Mouse (Mus musculus): ENCODE data around the gene Hes2. TPM values are rescaled to one million over a fixed set of nuclear protein-coding genes. Genes with fewer than 3 reads are reported as not detected.

The Hes2 gene
- polyA plus RNA-seq, 1 experiment from 2014 or later = not detected

GRCm38 (mm10) chr4:152192569-152192968 lies 33.9 kb downstream of the Hes2 start:
- H3K27ac ChIP-seq (ENCODE audit: low read depth, low read length) = no peak overlapping the region
- no peak for ATAC-seq (replicated peaks; ENCODE audit: low FRiP score)

DNA sequence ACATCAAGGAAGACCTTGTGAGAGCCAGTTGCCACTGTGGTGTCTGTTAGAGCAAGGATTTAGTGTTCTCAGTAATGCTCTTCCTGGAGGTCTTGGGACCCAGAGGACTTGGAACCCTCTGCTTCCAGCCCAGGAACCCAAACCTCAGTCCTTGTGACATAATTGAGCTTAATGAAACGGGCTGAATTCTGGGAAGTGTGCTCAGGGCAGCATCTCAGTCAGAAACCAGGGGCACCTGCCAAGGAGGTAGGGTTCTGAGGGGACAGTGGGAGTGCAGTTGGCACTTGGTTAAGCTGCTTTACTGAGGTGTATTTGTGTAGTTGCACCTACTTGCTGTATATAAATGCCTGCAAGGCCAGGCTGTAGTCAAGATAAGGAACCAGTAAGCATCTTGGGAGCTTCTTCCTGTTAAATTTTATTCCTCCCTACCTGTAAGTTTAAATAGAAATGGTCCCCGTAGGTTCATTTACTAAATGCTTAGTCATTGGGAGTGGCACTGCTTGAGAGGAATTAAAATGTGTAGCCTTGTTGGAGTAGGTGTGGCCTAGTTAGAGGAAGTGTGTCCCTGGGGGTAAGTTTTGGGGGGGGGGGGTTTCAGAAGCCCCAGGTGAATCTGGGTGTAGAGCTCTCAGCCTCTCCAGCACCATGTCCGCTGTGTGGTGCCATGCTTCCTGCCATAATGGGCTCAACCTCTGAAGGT lies 36.0 kb downstream of the Hes2 start:
- Histone ChIP-seq H3K36me3 (ENCODE audit: control insufficient read depth, insufficient read depth, low read length) (no peaks in the 10 kb centered on the region), H3K4me1 (replicated peaks; ENCODE audit: control insufficient read depth, insufficient read depth, low read length) (peaks cover 39% of the 10 kb centered on the region), H3K27me3 (replicated peaks; ENCODE audit: control insufficient read depth, insufficient read depth, low read length) (no peaks in the 10 kb centered on the region), H3K4me3 (ENCODE audit: low read depth, low read length) (no peak overlapping the region), H3K9ac (ENCODE audit: low read depth, low read length) (no peak overlapping the region), H3K27ac (ENCODE audit: low read depth, low read length) (peak overlapping the region; percentile 34; the same call in 1 of the 2 replicates), H3K9me3 (ENCODE audit: control insufficient read depth, low read length) (no peaks in the 10 kb centered on the region), H3K4me2 (no peak overlapping the region)
- DNase-seq (ENCODE audit: low spot score) (no peak), ATAC-seq (replicated peaks; ENCODE audit: low FRiP score) (0 out of 2 replicates have a peak, but pooled peaks have one; percentile 10)
- 67% methylated on average over 3 of the region's 3 CpGs for WGBS

More at GRCm38 (mm10) chr4:152192569-152192968, 33.9 kb downstream of the Hes2 start:
- Histone ChIP-seq H3K4me3 (ENCODE audit: low read depth, low read length) (no peak overlapping the region), H3K4me2 (no peak overlapping the region), H3K9me3 (ENCODE audit: control insufficient read depth, low read length) (no peaks in the 10 kb centered on the region), H3K36me3 (ENCODE audit: control insufficient read depth, insufficient read depth, low read length) (no peaks in the 10 kb centered on the region), H3K27me3 (replicated peaks; ENCODE audit: control insufficient read depth, insufficient read depth, low read length) (no peaks in the 10 kb centered on the region), H3K9ac (ENCODE audit: low read depth, low read length) (no peak overlapping the region), H3K4me1 (replicated peaks; ENCODE audit: control insufficient read depth, insufficient read depth, low read length) (peaks cover 38% of the 10 kb centered on the region)
- 82% methylated on average over 4 of the region's 4 CpGs for WGBS
- no peak for DNase-seq (ENCODE audit: low spot score)

GRCm38 (mm10) chr4:152196276-152196675 lies 37.6 kb downstream of the Hes2 start:
- 87% methylated on average over 8 of the region's 9 CpGs for WGBS

DNA sequence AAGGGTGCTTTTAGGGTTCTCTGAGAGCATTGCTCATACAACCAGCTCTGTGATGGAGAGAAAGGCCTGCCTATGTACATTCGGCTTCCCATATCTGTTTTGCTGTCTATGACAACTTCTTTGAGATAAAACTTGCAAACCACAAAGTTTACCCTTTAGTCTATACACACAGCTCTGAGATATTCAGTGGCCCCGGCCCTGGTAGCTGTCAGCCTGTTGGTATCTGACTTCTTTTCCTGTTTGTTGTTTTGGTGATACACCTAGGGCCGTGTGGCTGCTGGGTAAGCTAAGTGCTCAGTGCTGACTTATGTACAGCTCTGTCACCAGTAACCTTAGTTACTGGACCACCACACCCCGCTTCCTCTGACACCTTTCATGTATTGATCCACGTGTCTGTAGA lies 38.9 kb downstream of the Hes2 start:
- WGBS = 42% methylated on average over 5 of the region's 5 CpGs
- Histone ChIP-seq H3K27me3 (replicated peaks; ENCODE audit: control insufficient read depth, insufficient read depth, low read length) (no peaks in the 10 kb centered on the region), H3K36me3 (ENCODE audit: control insufficient read depth, insufficient read depth, low read length) (no peaks in the 10 kb centered on the region), H3K4me2 (no peak overlapping the region), H3K9me3 (ENCODE audit: control insufficient read depth, low read length) (no peaks in the 10 kb centered on the region), H3K4me3 (ENCODE audit: low read depth, low read length) (no peak overlapping the region), H3K9ac (ENCODE audit: low read depth, low read length) (no peak overlapping the region), H3K4me1 (replicated peaks; ENCODE audit: control insufficient read depth, insufficient read depth, low read length) (peaks cover 38% of the 10 kb centered on the region), H3K27ac (ENCODE audit: low read depth, low read length) (no peak overlapping the region)
- DNase-seq (ENCODE audit: low spot score) (no peak), ATAC-seq (replicated peaks; ENCODE audit: low FRiP score) (peak; percentile 62)

More at GRCm38 (mm10) chr4:152196276-152196675, 37.6 kb downstream of the Hes2 start:
- Histone ChIP-seq H3K36me3 (ENCODE audit: control insufficient read depth, insufficient read depth, low read length) (no peaks in the 10 kb centered on the region), H3K4me2 (no peak overlapping the region), H3K4me3 (ENCODE audit: low read depth, low read length) (no peak overlapping the region), H3K27me3 (replicated peaks; ENCODE audit: control insufficient read depth, insufficient read depth, low read length) (no peaks in the 10 kb centered on the region), H3K4me1 (replicated peaks; ENCODE audit: control insufficient read depth, insufficient read depth, low read length) (peaks cover 34% of the 10 kb centered on the region), H3K9me3 (ENCODE audit: control insufficient read depth, low read length) (no peaks in the 10 kb centered on the region), H3K9ac (ENCODE audit: low read depth, low read length) (no peak overlapping the region), H3K27ac (ENCODE audit: low read depth, low read length) (no peak overlapping the region)
- ATAC-seq (replicated peaks; ENCODE audit: low FRiP score) (no peak), DNase-seq (ENCODE audit: low spot score) (no peak)

DNA sequence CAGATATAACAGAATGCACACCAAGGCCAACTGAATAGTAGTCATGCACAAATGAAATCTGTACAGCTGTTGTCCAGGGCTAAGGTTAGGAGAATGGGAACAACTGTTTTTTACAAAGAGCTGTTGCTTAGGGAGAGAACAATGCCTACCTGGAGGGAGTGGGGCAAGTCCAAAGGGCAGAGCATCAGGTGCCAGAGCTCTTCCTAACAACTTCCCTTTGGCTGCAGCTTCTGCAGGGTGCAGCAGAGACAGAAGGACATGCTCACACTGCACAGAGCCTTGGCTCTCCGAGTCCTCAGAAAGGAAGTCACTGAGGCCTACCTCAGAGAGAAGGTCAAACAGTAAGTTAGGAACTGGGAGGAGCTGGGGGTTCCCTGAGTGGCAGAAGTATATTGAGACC lies 41.0 kb downstream of the Hes2 start:
- Histone ChIP-seq H3K4me1 (replicated peaks; ENCODE audit: control insufficient read depth, insufficient read depth, low read length) (peaks cover 41% of the 10 kb centered on the region), H3K27ac (ENCODE audit: low read depth, low read length) (no peak overlapping the region), H3K9me3 (ENCODE audit: control insufficient read depth, low read length) (no peaks in the 10 kb centered on the region), H3K4me2 (no peak overlapping the region), H3K36me3 (ENCODE audit: control insufficient read depth, insufficient read depth, low read length) (no peaks in the 10 kb centered on the region), H3K27me3 (replicated peaks; ENCODE audit: control insufficient read depth, insufficient read depth, low read length) (no peaks in the 10 kb centered on the region), H3K4me3 (ENCODE audit: low read depth, low read length) (no peak overlapping the region), H3K9ac (ENCODE audit: low read depth, low read length) (no peak overlapping the region)
- 43% methylated on average over 1 of the region's 1 CpGs for WGBS
- ATAC-seq (replicated peaks; ENCODE audit: low FRiP score) (no peak), DNase-seq (ENCODE audit: low spot score) (no peak)

DNA sequence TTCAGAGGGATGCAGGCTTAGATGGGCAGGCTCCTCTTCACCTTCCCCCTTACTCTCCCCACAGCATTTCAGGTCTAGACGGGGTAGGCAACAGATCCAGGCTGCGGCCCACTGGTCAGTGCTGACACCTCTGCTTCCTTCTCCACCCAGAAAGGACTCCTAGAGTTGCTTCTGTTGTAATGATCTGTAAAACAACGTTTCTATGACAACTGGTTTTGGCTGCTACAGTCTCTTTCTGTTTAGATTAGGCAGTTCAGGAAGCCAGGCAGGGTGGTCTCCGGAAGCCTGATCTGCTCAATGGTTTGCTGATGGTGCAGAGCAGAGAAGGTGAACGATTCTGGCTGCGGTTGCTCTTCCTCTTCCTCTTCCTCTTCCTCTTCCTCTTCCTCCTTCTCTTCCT lies 42.8 kb downstream of the Hes2 start:
- H3K9me3 ChIP-seq (ENCODE audit: control insufficient read depth, low read length) = no peaks in the 10 kb centered on the region
- no peaks in the 10 kb centered on the region for H3K36me3 ChIP-seq (ENCODE audit: control insufficient read depth, insufficient read depth, low read length)
- no peak overlapping the region for H3K4me3 ChIP-seq (ENCODE audit: low read depth, low read length)
- H3K27me3 ChIP-seq (replicated peaks; ENCODE audit: control insufficient read depth, insufficient read depth, low read length) = no peaks in the 10 kb centered on the region
- peaks cover 44% of the 10 kb centered on the region for H3K4me1 ChIP-seq (replicated peaks; ENCODE audit: control insufficient read depth, insufficient read depth, low read length)
- 33% methylated on average over 6 of the region's 6 CpGs for WGBS
- DNase-seq (ENCODE audit: low spot score) (no peak), ATAC-seq (replicated peaks; ENCODE audit: low FRiP score) (0 out of 2 replicates have a peak, but pooled peaks have one; percentile 14)
- no peak overlapping the region for H3K9ac ChIP-seq (ENCODE audit: low read depth, low read length)
- no peak overlapping the region for H3K4me2 ChIP-seq
- no peak overlapping the region for H3K27ac ChIP-seq (ENCODE audit: low read depth, low read length)

DNA sequence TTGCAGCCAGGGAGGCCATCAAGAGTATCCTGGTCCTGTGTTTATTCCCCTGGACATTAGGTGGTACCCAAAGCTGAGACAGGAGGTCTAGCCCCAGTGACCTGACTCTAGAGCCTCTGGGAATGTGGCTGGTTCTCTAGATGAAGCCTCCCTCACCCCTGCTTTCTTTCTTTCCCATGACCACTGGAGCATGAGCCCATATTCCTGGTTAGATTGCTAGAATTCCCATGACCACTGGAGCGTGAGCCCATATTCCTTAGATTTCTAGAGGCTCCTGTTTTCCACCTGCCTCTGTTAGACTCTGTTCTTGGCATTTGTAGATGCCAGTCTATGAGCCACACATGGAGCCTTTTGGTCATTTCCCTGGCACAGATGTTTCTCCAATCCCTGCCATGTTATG lies 43.8 kb downstream of the Hes2 start:
- Histone ChIP-seq H3K9ac (ENCODE audit: low read depth, low read length) (no peak overlapping the region), H3K27ac (ENCODE audit: low read depth, low read length) (no peak overlapping the region), H3K4me2 (no peak overlapping the region), H3K4me1 (replicated peaks; ENCODE audit: control insufficient read depth, insufficient read depth, low read length) (peaks cover 38% of the 10 kb centered on the region), H3K4me3 (ENCODE audit: low read depth, low read length) (no peak overlapping the region), H3K9me3 (ENCODE audit: control insufficient read depth, low read length) (no peaks in the 10 kb centered on the region), H3K36me3 (ENCODE audit: control insufficient read depth, insufficient read depth, low read length) (no peaks in the 10 kb centered on the region), H3K27me3 (replicated peaks; ENCODE audit: control insufficient read depth, insufficient read depth, low read length) (no peaks in the 10 kb centered on the region)
- ATAC-seq (replicated peaks; ENCODE audit: low FRiP score) (no peak), DNase-seq (ENCODE audit: low spot score) (no peak)
- 72% methylated on average over 1 of the region's 1 CpGs for WGBS

DNA sequence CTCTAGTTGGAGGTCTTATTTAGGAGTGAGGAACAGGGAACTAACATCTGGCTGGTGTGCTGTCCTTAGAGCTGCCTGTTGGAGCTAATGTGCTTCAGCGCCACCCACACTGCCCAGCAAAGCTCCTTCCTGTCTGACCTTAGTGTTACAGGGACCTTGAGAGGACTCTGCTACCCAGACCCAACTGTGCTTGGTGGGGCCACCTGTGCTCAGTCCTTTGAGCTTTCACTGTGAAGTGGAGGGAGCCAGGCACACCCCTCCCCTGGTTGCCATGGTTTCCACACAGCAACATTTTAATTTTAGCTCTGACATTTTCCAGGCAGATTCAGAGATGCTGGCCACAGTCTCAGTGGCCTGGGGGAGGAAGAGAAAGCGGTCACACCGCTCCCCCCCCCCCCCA lies 44.2 kb downstream of the Hes2 start:
- ATAC-seq (replicated peaks; ENCODE audit: low FRiP score) (no peak), DNase-seq (ENCODE audit: low spot score) (no peak)
- no peak overlapping the region for H3K27ac ChIP-seq (ENCODE audit: low read depth, low read length)
- H3K4me1 ChIP-seq (replicated peaks; ENCODE audit: control insufficient read depth, insufficient read depth, low read length) = peaks cover 34% of the 10 kb centered on the region
- no peak overlapping the region for H3K4me2 ChIP-seq
- no peak overlapping the region for H3K4me3 ChIP-seq (ENCODE audit: low read depth, low read length)
- H3K27me3 ChIP-seq (replicated peaks; ENCODE audit: control insufficient read depth, insufficient read depth, low read length) = no peaks in the 10 kb centered on the region
- H3K36me3 ChIP-seq (ENCODE audit: control insufficient read depth, insufficient read depth, low read length) = no peaks in the 10 kb centered on the region
- no peak overlapping the region for H3K9ac ChIP-seq (ENCODE audit: low read depth, low read length)
- H3K9me3 ChIP-seq (ENCODE audit: control insufficient read depth, low read length) = no peaks in the 10 kb centered on the region
- WGBS = 73% methylated on average over 3 of the region's 3 CpGs

GRCm38 (mm10) chr4:152204663-152205062 lies 46.0 kb downstream of the Hes2 start:
- no peaks in the 10 kb centered on the region for H3K9me3 ChIP-seq (ENCODE audit: control insufficient read depth, low read length)
- no peak overlapping the region for H3K4me2 ChIP-seq
- DNase-seq (ENCODE audit: low spot score) (no peak), ATAC-seq (replicated peaks; ENCODE audit: low FRiP score) (peak; percentile 74)
- H3K9ac ChIP-seq (ENCODE audit: low read depth, low read length) = no peak overlapping the region
- H3K36me3 ChIP-seq (ENCODE audit: control insufficient read depth, insufficient read depth, low read length) = no peaks in the 10 kb centered on the region
- H3K4me1 ChIP-seq (replicated peaks; ENCODE audit: control insufficient read depth, insufficient read depth, low read length) = peaks cover 32% of the 10 kb centered on the region
- no peaks in the 10 kb centered on the region for H3K27me3 ChIP-seq (replicated peaks; ENCODE audit: control insufficient read depth, insufficient read depth, low read length)
- 76% methylated on average over 6 of the region's 6 CpGs for WGBS
- H3K4me3 ChIP-seq (ENCODE audit: low read depth, low read length) = no peak overlapping the region
- H3K27ac ChIP-seq (ENCODE audit: low read depth, low read length) = no peak overlapping the region

All from liver, embryonic 11.5 days (tissue).